ENCODE assay signal across 27 mouse cellular contexts in the genomic region with DNA sequence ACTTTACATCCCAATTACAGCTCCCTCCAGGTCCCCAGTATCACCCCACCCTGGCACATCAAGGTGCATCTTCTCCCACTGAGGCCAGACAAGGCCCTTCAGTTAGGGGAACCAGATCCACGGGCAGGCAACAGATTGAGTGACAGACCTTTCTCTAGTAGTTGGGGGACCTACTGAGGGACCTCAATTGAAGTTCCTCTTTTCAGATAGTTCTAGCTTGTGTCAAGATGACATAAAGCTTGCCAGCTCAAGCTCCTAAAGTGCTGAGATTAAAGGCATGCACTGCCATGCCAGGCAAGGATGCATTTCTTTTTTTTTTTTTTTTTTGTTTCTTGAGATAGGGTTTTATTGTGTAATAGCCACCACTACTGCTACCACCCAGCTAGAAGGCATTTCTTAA. TPM values are rescaled to one million over a fixed set of nuclear protein-coding genes. Genes with fewer than 3 reads are reported as not detected.
A peak's percentile ranks its signal among the peaks of the same experiment; 100 is the strongest.
DNase-seq lines count a peak whose midpoint lies in the region; ATAC-seq and TF ChIP-seq lines count a peak whose summit lies in the region.
"Had no signal": no experiment of that assay in that cellular context is flagged by ENCODE, and none has a peak within 500 bp of the region (broad histone marks: within the 10 kb centered on the region; RNA-seq: fewer than 3 reads in every experiment).

No protein-coding gene starts in this region.

- WGBS in heart, embryonic 12.5 days: 59% methylated on average over 1 of the region's 1 CpGs
- 8% methylated on average over 1 of the region's 1 CpGs for WGBS in macrophage (ENCODE audit: missing documents)
- 69% methylated on average over 1 of the region's 1 CpGs for whole genome bisulfite sequencing in lung, postnatal 0 days

- H3K36me3 ChIP-seq in heart, embryonic 12.5 days: peaks cover 22% of the 10 kb centered on the region
- peaks cover 6 to 27% of the 10 kb centered on the region in 2 experiments for H3K36me3 ChIP-seq in MEL (ENCODE audit: control insufficient read depth in 1 of 2, insufficient read depth in 2 of 2, low read length in 2 of 2)
- H3K36me3 ChIP-seq in macrophage (ENCODE audit: inconsistent target): peaks cover 20% of the 10 kb centered on the region; the same call in 1 of the 2 replicates
- no peaks in the 10 kb centered on the region; the same call in 1 of the 2 replicates for H3K36me3 ChIP-seq in lung, postnatal 0 days (ENCODE audit: insufficient read depth, low read length)

- no peak overlapping the region for H3K27ac ChIP-seq in heart, embryonic 12.5 days (ENCODE audit: poor library complexity, severe bottlenecking)
- H3K27ac ChIP-seq in MEL (ENCODE audit: control insufficient read depth, low read depth, low read length) (no peak overlapping the region), macrophage (peak overlapping the region; percentile 21)
- no peak overlapping the region for H3K27ac ChIP-seq in lung, postnatal 0 days (ENCODE audit: low read length)
- H3K27ac ChIP-seq: left cerebral cortex, adult 2 months; limb, embryonic 12.5 days; lung, embryonic 15.5 days; midbrain, embryonic 15.5 days; stomach, postnatal 0 days had no signal

- no peak for TF ChIP-seq EP300 in MEL (IDR thresholded peaks at IDR 0.05; ENCODE audit: low read depth in 1 of 2, low read length in 2 of 2)
- no peak for TF ChIP-seq EP300 in lung, postnatal 0 days (IDR thresholded peaks at IDR 0.05)

- H3K9me3 ChIP-seq in heart, embryonic 12.5 days (replicated peaks): no peaks in the 10 kb centered on the region
- H3K9me3 ChIP-seq in MEL (replicated peaks; ENCODE audit: insufficient read depth, low read length): no peaks in the 10 kb centered on the region
- H3K9me3 ChIP-seq in lung, postnatal 0 days (ENCODE audit: low read length): no peaks in the 10 kb centered on the region
- H3K9me3 ChIP-seq: limb, embryonic 12.5 days; lung, embryonic 15.5 days; midbrain, embryonic 15.5 days had no signal

- no peak for TF ChIP-seq RAD21 in MEL (IDR thresholded peaks at IDR 0.05; ENCODE audit: low read depth, low read length)

- H3K9ac ChIP-seq in heart, embryonic 12.5 days: no peak overlapping the region
- H3K9ac ChIP-seq in MEL (ENCODE audit: control insufficient read depth, low read depth, low read length, poor library complexity, severe bottlenecking): no peak overlapping the region
- no peak overlapping the region for H3K9ac ChIP-seq in lung, postnatal 0 days (replicated peaks; ENCODE audit: low read depth)
- H3K9ac ChIP-seq: limb, embryonic 12.5 days; lung, embryonic 15.5 days; midbrain, embryonic 15.5 days had no signal

- no peak for TF ChIP-seq CTCF in MEL (IDR thresholded peaks at IDR 0.05 in 2 of 3, conservative IDR thresholded peaks at IDR 0.05 in 1 of 3; ENCODE audit: control insufficient read depth in 1 of 3, insufficient read depth in 1 of 3, low read depth in 2 of 3, low read length in 3 of 3, poor library complexity in 1 of 3, severe bottlenecking in 1 of 3)
- no peak for TF ChIP-seq CTCF in lung, postnatal 0 days (IDR thresholded peaks at IDR 0.05)

- no peak overlapping the region for H3K4me2 ChIP-seq in heart, embryonic 12.5 days
- H3K4me2 ChIP-seq in lung, postnatal 0 days (replicated peaks; ENCODE audit: low read depth, low read length): no peak overlapping the region
- H3K4me2 ChIP-seq: limb, embryonic 12.5 days; lung, embryonic 15.5 days; midbrain, embryonic 15.5 days had no signal

- TF ChIP-seq POLR2A in MEL (IDR thresholded peaks at IDR 0.05; ENCODE audit: control insufficient read depth in 1 of 2, insufficient read depth in 1 of 2, low read depth in 1 of 2, low read length in 2 of 2, poor library complexity in 1 of 2): no peak

- H3K27me3 ChIP-seq in heart, embryonic 12.5 days (replicated peaks): no peaks in the 10 kb centered on the region
- H3K27me3 ChIP-seq in MEL (ENCODE audit: control insufficient read depth in 1 of 2, insufficient read depth in 2 of 2, low read length in 2 of 2): no peaks in the 10 kb centered on the region
- no peaks in the 10 kb centered on the region for H3K27me3 ChIP-seq in lung, postnatal 0 days (replicated peaks; ENCODE audit: insufficient read depth, low read length)
- H3K27me3 ChIP-seq: limb, embryonic 12.5 days; lung, embryonic 15.5 days; midbrain, embryonic 15.5 days had no signal

- H3K79me2 ChIP-seq in MEL (ENCODE audit: control insufficient read depth, insufficient read depth, low read length, poor library complexity) (peaks cover 37% of the 10 kb centered on the region), macrophage (ENCODE audit: inconsistent target) (peaks cover 99% of the 10 kb centered on the region)

- no peak for ATAC-seq in heart, embryonic 12.5 days (ENCODE audit: insufficient number of reproducible peaks, low FRiP score)
- ATAC-seq in lung, postnatal 0 days: no peak
- ATAC-seq: CD4-positive, CD25-positive, alpha-beta regulatory T cell, adult 4 months; forebrain, embryonic 16.5 days; intestine, postnatal 0 days; midbrain, embryonic 15.5 days had no signal

- peak; percentile 86 for DNase-seq in heart, adult 11 months
- peak; percentile 76 for DNase-seq in MEL (ENCODE audit: low read depth, low spot score)
- DNase-seq in kidney, postnatal 4 days: no peak
- DNase-seq in lung, postnatal 0 days (ENCODE audit: low spot score): no peak
- no peak for DNase-seq in layer of hippocampus, adult 9-11 months
- no peak for DNase-seq in embryo, embryonic 9.5 days (ENCODE audit: extremely low spot score)
- DNase-seq: adrenal gland, postnatal 14 days; cerebellum, adult 11-12 months; cerebellum, adult 9-11 months; gastrocnemius, postnatal 36 days; heart, postnatal 14 days; kidney, postnatal 14 days; lung, postnatal 36 days; right cerebral cortex, postnatal 25 days; thymus, adult 18-20 months; thymus, postnatal 25 days had no signal

- H3K4me3 ChIP-seq in heart, embryonic 12.5 days: no peak overlapping the region
- H3K4me3 ChIP-seq in MEL (ENCODE audit: control insufficient read depth in 1 of 2, insufficient read depth in 1 of 2, low read depth in 2 of 2, low read length in 2 of 2) (no peak overlapping the region), macrophage (ENCODE audit: inconsistent target) (no peak overlapping the region)
- no peak overlapping the region for H3K4me3 ChIP-seq in lung, postnatal 0 days (ENCODE audit: low read depth, low read length)
- H3K4me3 ChIP-seq: erythroblast, embryonic 14.5 days; left cerebral cortex, adult 2 months; limb, embryonic 12.5 days; lung, embryonic 15.5 days; midbrain, embryonic 15.5 days had no signal

- H3K4me1 ChIP-seq in heart, embryonic 12.5 days (replicated peaks): peaks cover 10% of the 10 kb centered on the region
- H3K4me1 ChIP-seq in MEL (ENCODE audit: control insufficient read depth in 1 of 2, insufficient read depth in 2 of 2, low read length in 2 of 2): no peaks in the 10 kb centered on the region
- H3K4me1 ChIP-seq in lung, postnatal 0 days (ENCODE audit: insufficient read depth, low read depth, low read length): no peaks in the 10 kb centered on the region
- H3K4me1 ChIP-seq: limb, embryonic 12.5 days; lung, embryonic 15.5 days; midbrain, embryonic 15.5 days had no signal

TF ChIP-seq in MEL, 35 proteins besides CTCF, POLR2A, EP300 and RAD21:
- 0 out of 2 replicates have a peak, but pooled peaks have one; percentile 23 for TF ChIP-seq RCOR1 (IDR thresholded peaks at IDR 0.05; ENCODE audit: low read depth, low read length)
- TF ChIP-seq GABPA (IDR thresholded peaks at IDR 0.05; ENCODE audit: low read depth, low read length): no peak
- no peak for TF ChIP-seq USF2 (IDR thresholded peaks at IDR 0.05; ENCODE audit: borderline replicate concordance in 1 of 2, insufficient read depth in 1 of 2, low read depth in 1 of 2, low read length in 2 of 2)
- TF ChIP-seq TBP (IDR thresholded peaks at IDR 0.05; ENCODE audit: low read depth, low read length): 0 out of 2 replicates have a peak, but pooled peaks have one; percentile 46
- TF ChIP-seq ZNF384 (IDR thresholded peaks at IDR 0.05; ENCODE audit: low read depth, low read length): peak; percentile 75

RNA-seq across cellular contexts. Expression of a gene that starts 16.2 kb away (rescaled TPM):
- polyA plus RNA-seq in heart, embryonic 12.5 days (2016; fragmentation: Nextera tagmentation; extraction: Ambion mirVana): 82.3 and 83.0 TPM in 2 replicates
- 193 and 200 TPM in 2 replicates for total RNA-seq in MEL (2012; rRNA removed)
- polyA plus RNA-seq in MEL (2012; ENCODE audit: insufficient read depth in 1 of 2, insufficient read length in 2 of 2, low read depth in 1 of 2, low replicate concordance in 2 of 2, missing spikeins in 1 of 2) (100 to 1,000 TPM in 1 of 2 experiments, not detected in 1; 270 TPM), macrophage (2018) (67.1 to 167 TPM (median 101 TPM) in 3 replicates)
- 100 to 1,000 TPM in 2 of 26 experiments, 10 to 100 TPM in 24; 34.1 to 107 (median 76.3) TPM for total RNA-seq in macrophage (2018; cell fraction: chromatin; rRNA removed)
- 100 to 1,000 TPM in 2 of 26 experiments, 10 to 100 TPM in 24; 74.3 to 106 (median 83.6) TPM for total RNA-seq in macrophage (2018; cell fraction: cytosol; rRNA removed)
- 10 to 100 TPM; 34.5 to 91.3 (median 68.6) TPM for total RNA-seq in macrophage (2018; cell fraction: nucleus; rRNA removed)
- 42.7 and 46.5 TPM in 2 replicates for polyA plus RNA-seq in lung, postnatal 0 days (2015; fragmentation: Nextera tagmentation; extraction: Ambion mirVana)

Comparison
In these comparisons a context has a peak if more than half of its experiments do, and no peak if none do; other contexts are left out.
1. DNase-seq: peak in heart, adult 11 months (single experiment) and MEL (single experiment); none in kidney, postnatal 4 days (0 of 2), lung, postnatal 0 days (single experiment), layer of hippocampus, adult 9-11 months (single experiment) and embryo, embryonic 9.5 days (single experiment).